Comparison of ENCODE assay signal across 11 mouse cellular contexts in genomic region chr12:17089710-17090339, GRCm38 (mm10).
DNase-seq lines count a peak whose midpoint lies in the region; ATAC-seq lines count a peak whose summit lies in the region.
"Had no signal": no experiment of that assay in that cellular context is flagged by ENCODE, and none has a peak within 500 bp of the region (broad histone marks: within the 10 kb centered on the region; RNA-seq: fewer than 3 reads in every experiment).

No protein-coding gene starts in this region.

- no peak overlapping the region for H3K27ac ChIP-seq in kidney, embryonic 16.5 days (ENCODE audit: low read length)
- H3K27ac ChIP-seq in embryonic facial prominence, embryonic 13.5 days = no peak overlapping the region
- 0 out of 2 replicates have a peak overlapping the region, but pooled peaks have one; percentile 23 for H3K27ac ChIP-seq in midbrain, embryonic 15.5 days

- H3K9ac ChIP-seq in kidney, embryonic 16.5 days (replicated peaks; ENCODE audit: low read length) = no peak overlapping the region
- H3K9ac ChIP-seq in embryonic facial prominence, embryonic 13.5 days = 0 out of 2 replicates have a peak overlapping the region, but pooled peaks have one; percentile 16
- no peak overlapping the region for H3K9ac ChIP-seq in midbrain, embryonic 15.5 days

- 40% methylated on average over 7 of the region's 7 CpGs for WGBS in kidney, embryonic 16.5 days
- 46% methylated on average over 7 of the region's 7 CpGs for WGBS in embryonic facial prominence, embryonic 13.5 days
- WGBS in midbrain, embryonic 15.5 days = 38% methylated on average over 7 of the region's 7 CpGs

- H3K27me3 ChIP-seq in kidney, embryonic 16.5 days (ENCODE audit: insufficient read depth, low read length) = no peaks in the 10 kb centered on the region
- H3K27me3 ChIP-seq in embryonic facial prominence, embryonic 13.5 days = no peaks in the 10 kb centered on the region
- no peaks in the 10 kb centered on the region for H3K27me3 ChIP-seq in midbrain, embryonic 15.5 days (replicated peaks)

- H3K4me3 ChIP-seq in kidney, embryonic 16.5 days (ENCODE audit: low read length) = no peak overlapping the region
- no peak overlapping the region for H3K4me3 ChIP-seq in embryonic facial prominence, embryonic 13.5 days
- H3K4me3 ChIP-seq in midbrain, embryonic 15.5 days = no peak overlapping the region

- H3K4me2 ChIP-seq in kidney, embryonic 16.5 days (replicated peaks; ENCODE audit: low read depth, low read length) = 0 out of 2 replicates have a peak overlapping the region, but pooled peaks have one; percentile 6
- no peak overlapping the region for H3K4me2 ChIP-seq in embryonic facial prominence, embryonic 13.5 days
- no peak overlapping the region for H3K4me2 ChIP-seq in midbrain, embryonic 15.5 days

- ATAC-seq in kidney, embryonic 16.5 days (ENCODE audit: low FRiP score, low TSS enrichment) = peak; percentile 66; the same call in 1 of the 2 replicates
- no peak for ATAC-seq in embryonic facial prominence, embryonic 13.5 days (ENCODE audit: insufficient number of reproducible peaks, insufficient read depth, low FRiP score, low TSS enrichment, low read depth)
- peak; percentile 63 for ATAC-seq in midbrain, embryonic 15.5 days (replicated peaks)

- no peaks in the 10 kb centered on the region for H3K4me1 ChIP-seq in kidney, embryonic 16.5 days (ENCODE audit: insufficient read depth, low read length)
- H3K4me1 ChIP-seq in embryonic facial prominence, embryonic 13.5 days = peaks cover 26% of the 10 kb centered on the region
- peaks cover 10% of the 10 kb centered on the region for H3K4me1 ChIP-seq in midbrain, embryonic 15.5 days

- H3K9me3 ChIP-seq in kidney, embryonic 16.5 days (ENCODE audit: low read length) = no peaks in the 10 kb centered on the region
- no peaks in the 10 kb centered on the region for H3K9me3 ChIP-seq in embryonic facial prominence, embryonic 13.5 days
- no peaks in the 10 kb centered on the region for H3K9me3 ChIP-seq in midbrain, embryonic 15.5 days

- H3K36me3 ChIP-seq in kidney, embryonic 16.5 days (ENCODE audit: insufficient read depth, low read length) = no peaks in the 10 kb centered on the region
- H3K36me3 ChIP-seq in embryonic facial prominence, embryonic 13.5 days = no peaks in the 10 kb centered on the region
- no peaks in the 10 kb centered on the region for H3K36me3 ChIP-seq in midbrain, embryonic 15.5 days (replicated peaks)

- DNase-seq in cerebellum, postnatal 14 days = peak; percentile 18 to 21
- DNase-seq in cerebellum, adult 9-11 months = no peak
- no peak for DNase-seq in kidney, adult 11 months
- DNase-seq in spleen, adult 12 weeks (ENCODE audit: low spot score) = no peak
- no peak for DNase-seq in adrenal gland, postnatal 4 days (ENCODE audit: low spot score in 2 of 2)
- DNase-seq: lung, adult 2 months; right cerebral cortex, postnatal 14 days; thymus, postnatal 36 days had no signal

Comparison
In these comparisons a context has a peak if more than half of its experiments do, and no peak if none do; other contexts are left out.
1. DNase-seq: peak in cerebellum, postnatal 14 days (2 of 2); none in cerebellum, adult 9-11 months (single experiment), kidney, adult 11 months (single experiment), spleen, adult 12 weeks (single experiment) and adrenal gland, postnatal 4 days (0 of 2).